Mouse (Mus musculus) heart, postnatal 0 days (tissue): ENCODE results near the gene Fbxo5.

Source experiments
- CTCF ChIP-seq: IDR thresholded peaks from 2 replicates; pipeline ENCODE4 v1.5.1; 2016; ENCODE audit warnings: antibody characterized with exemption, control low read depth, low read depth
- EP300 ChIP-seq: IDR thresholded peaks from 2 replicates; pipeline ENCODE4 v1.6.1; 2016; ENCODE audit warnings: antibody characterized with exemption, low read depth

DNA sequence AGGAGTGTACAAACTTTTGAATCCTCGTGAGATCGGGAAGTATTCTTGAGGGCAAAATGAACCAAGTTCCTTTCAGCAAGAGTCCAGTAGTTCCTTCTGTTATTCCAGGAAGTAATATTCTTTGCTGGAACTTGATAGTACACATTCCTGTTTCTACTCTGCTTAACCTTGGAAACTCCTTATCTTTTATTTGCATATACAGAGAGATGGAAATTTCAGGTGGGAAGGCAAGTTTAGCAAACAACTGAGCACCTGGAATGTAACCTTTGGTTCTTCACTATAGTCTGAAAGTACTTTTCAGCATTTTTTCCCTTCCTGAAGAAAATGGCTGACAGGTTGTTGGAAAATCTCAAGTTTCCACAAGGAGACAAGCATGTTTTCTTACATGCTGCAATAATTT lies 2.3 kb upstream of the Fbxo5 start:
- no peak for TF ChIP-seq CTCF
- no peak for TF ChIP-seq EP300
